21 mouse cellular contexts compared by ENCODE assay signal in the genomic region with DNA sequence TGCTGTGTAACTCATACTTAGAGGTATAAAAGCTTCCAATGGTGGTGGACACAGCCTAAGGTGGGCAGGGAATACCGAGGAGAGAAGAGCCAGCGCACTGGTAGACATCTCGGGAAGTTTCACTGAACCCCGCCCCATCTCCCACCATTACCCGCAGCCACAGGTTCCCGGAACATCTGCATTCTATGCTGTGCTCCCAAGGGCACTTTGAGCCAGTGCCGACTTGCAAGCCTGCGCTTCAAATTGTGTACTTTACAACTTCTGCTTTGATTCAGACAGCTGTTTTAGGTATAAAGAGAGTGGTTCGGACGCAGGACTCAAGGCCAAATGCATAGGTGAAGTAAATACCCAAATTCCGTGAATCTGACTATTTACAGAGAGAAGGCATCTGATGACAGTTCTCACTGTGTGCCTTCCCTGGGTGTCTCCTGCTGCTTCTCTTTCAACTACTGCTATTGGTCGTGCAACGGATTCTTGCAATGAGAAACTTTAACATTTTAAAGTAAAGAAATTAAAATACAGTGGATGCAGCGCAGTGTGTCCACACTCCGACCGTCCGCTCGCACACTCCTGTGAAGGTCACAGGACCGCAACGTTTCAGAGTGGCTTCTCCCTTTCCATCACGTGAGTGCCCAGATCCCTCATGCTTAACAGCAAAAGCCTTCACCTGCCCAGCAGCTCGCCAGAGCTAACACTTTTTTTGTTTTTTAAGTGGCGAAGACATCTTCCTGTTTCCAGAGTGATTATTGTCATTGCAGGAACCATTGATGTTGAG.
DNase-seq lines count a peak whose midpoint lies in the region; ATAC-seq lines count a peak whose summit lies in the region.
"Had no signal": no experiment of that assay in that cellular context is flagged by ENCODE, and none has a peak within 500 bp of the region (broad histone marks: within the 10 kb centered on the region; RNA-seq: fewer than 3 reads in every experiment).

No protein-coding gene starts in this region.

- no peak overlapping the region for H3K4me2 ChIP-seq in forebrain, embryonic 14.5 days (ENCODE audit: low read length)
- no peak overlapping the region for H3K4me2 ChIP-seq in intestine, embryonic 14.5 days (ENCODE audit: low read length)
- no peak overlapping the region for H3K4me2 ChIP-seq in intestine, embryonic 16.5 days (ENCODE audit: low read depth, low read length)
- H3K4me2 ChIP-seq in embryonic facial prominence, embryonic 15.5 days (replicated peaks) = no peak overlapping the region
- H3K4me2 ChIP-seq: embryonic facial prominence, embryonic 13.5 days; heart, embryonic 12.5 days; hindbrain, embryonic 15.5 days had no signal

- no peaks in the 10 kb centered on the region for H3K36me3 ChIP-seq in forebrain, embryonic 14.5 days (ENCODE audit: control insufficient read depth, insufficient read depth, low read length)
- no peaks in the 10 kb centered on the region for H3K36me3 ChIP-seq in forebrain, embryonic 10.5 days (replicated peaks)
- H3K36me3 ChIP-seq in intestine, embryonic 14.5 days (ENCODE audit: control insufficient read depth, insufficient read depth, low read length) = no peaks in the 10 kb centered on the region
- H3K36me3 ChIP-seq in intestine, embryonic 16.5 days (ENCODE audit: control insufficient read depth, insufficient read depth, low read length) = no peaks in the 10 kb centered on the region
- H3K36me3 ChIP-seq in embryonic facial prominence, embryonic 15.5 days = no peaks in the 10 kb centered on the region
- H3K36me3 ChIP-seq: embryonic facial prominence, embryonic 13.5 days; G1E; heart, embryonic 12.5 days; hindbrain, embryonic 15.5 days had no signal

- no peaks in the 10 kb centered on the region for H3K9me3 ChIP-seq in forebrain, embryonic 14.5 days (replicated peaks; ENCODE audit: control insufficient read depth, low read length)
- 0 out of 2 replicates have a peak, but pooled peaks cover 3% of the 10 kb centered on the region for H3K9me3 ChIP-seq in forebrain, embryonic 10.5 days
- H3K9me3 ChIP-seq in intestine, embryonic 14.5 days (ENCODE audit: control insufficient read depth, low read length) = no peaks in the 10 kb centered on the region
- no peaks in the 10 kb centered on the region for H3K9me3 ChIP-seq in intestine, embryonic 16.5 days (ENCODE audit: control insufficient read depth, low read length)
- H3K9me3 ChIP-seq in embryonic facial prominence, embryonic 15.5 days (replicated peaks) = no peaks in the 10 kb centered on the region
- H3K9me3 ChIP-seq: embryonic facial prominence, embryonic 13.5 days; heart, embryonic 12.5 days; hindbrain, embryonic 15.5 days had no signal

- peak overlapping the region; percentile 5; the same call in 1 of the 2 replicates for H3K27ac ChIP-seq in forebrain, embryonic 14.5 days (ENCODE audit: low read depth, low read length)
- no peak overlapping the region for H3K27ac ChIP-seq in forebrain, embryonic 10.5 days
- H3K27ac ChIP-seq in intestine, embryonic 14.5 days (ENCODE audit: low read depth) = no peak overlapping the region
- H3K27ac ChIP-seq in intestine, embryonic 16.5 days (ENCODE audit: low read length) = no peak overlapping the region
- 0 out of 2 replicates have a peak overlapping the region, but pooled peaks have one; percentile 36 for H3K27ac ChIP-seq in embryonic facial prominence, embryonic 15.5 days (replicated peaks)
- H3K27ac ChIP-seq: embryonic facial prominence, embryonic 13.5 days; hindbrain, embryonic 15.5 days had no signal

- no peak overlapping the region for H3K9ac ChIP-seq in forebrain, embryonic 14.5 days (ENCODE audit: low read length)
- H3K9ac ChIP-seq in intestine, embryonic 14.5 days (ENCODE audit: low read length) = no peak overlapping the region
- no peak overlapping the region for H3K9ac ChIP-seq in intestine, embryonic 16.5 days (ENCODE audit: low read depth, low read length)
- no peak overlapping the region for H3K9ac ChIP-seq in embryonic facial prominence, embryonic 15.5 days
- H3K9ac ChIP-seq: embryonic facial prominence, embryonic 13.5 days; heart, embryonic 12.5 days; hindbrain, embryonic 15.5 days had no signal

- ATAC-seq in forebrain, embryonic 14.5 days = no peak
- no peak for ATAC-seq in intestine, embryonic 14.5 days (replicated peaks; ENCODE audit: low FRiP score, low TSS enrichment, low read depth)
- no peak for ATAC-seq in intestine, embryonic 16.5 days
- no peak for ATAC-seq in embryonic facial prominence, embryonic 15.5 days (ENCODE audit: insufficient number of reproducible peaks, low FRiP score, low TSS enrichment, low read depth)
- ATAC-seq in frontal cortex, adult (ENCODE audit: low TSS enrichment) = no peak
- ATAC-seq: activated CD4-positive, CD25-positive, alpha-beta regulatory T cell, adult 4 months had no signal

- H3K27me3 ChIP-seq in forebrain, embryonic 14.5 days (replicated peaks; ENCODE audit: control insufficient read depth, insufficient read depth, low read length) = no peaks in the 10 kb centered on the region
- H3K27me3 ChIP-seq in forebrain, embryonic 10.5 days (ENCODE audit: poor library complexity, severe bottlenecking) = no peaks in the 10 kb centered on the region
- no peaks in the 10 kb centered on the region for H3K27me3 ChIP-seq in intestine, embryonic 14.5 days (replicated peaks; ENCODE audit: control insufficient read depth, insufficient read depth, low read length)
- H3K27me3 ChIP-seq in intestine, embryonic 16.5 days (replicated peaks; ENCODE audit: control insufficient read depth, insufficient read depth, low read length) = no peaks in the 10 kb centered on the region
- no peaks in the 10 kb centered on the region for H3K27me3 ChIP-seq in embryonic facial prominence, embryonic 15.5 days
- H3K27me3 ChIP-seq: CH12.LX; embryonic facial prominence, embryonic 13.5 days; heart, embryonic 12.5 days; hindbrain, embryonic 15.5 days had no signal

- no peaks in the 10 kb centered on the region; the same call in 1 of the 2 replicates for H3K4me1 ChIP-seq in forebrain, embryonic 14.5 days (ENCODE audit: control insufficient read depth, insufficient read depth, low read length)
- H3K4me1 ChIP-seq in forebrain, embryonic 10.5 days = 0 out of 2 replicates have a peak, but pooled peaks cover 4% of the 10 kb centered on the region
- no peaks in the 10 kb centered on the region for H3K4me1 ChIP-seq in intestine, embryonic 14.5 days (replicated peaks; ENCODE audit: control insufficient read depth, insufficient read depth, low read length)
- H3K4me1 ChIP-seq in intestine, embryonic 16.5 days (ENCODE audit: control insufficient read depth, insufficient read depth, low read length) = no peaks in the 10 kb centered on the region
- peaks cover 7% of the 10 kb centered on the region; the same call in 1 of the 2 replicates for H3K4me1 ChIP-seq in embryonic facial prominence, embryonic 15.5 days
- H3K4me1 ChIP-seq: heart, embryonic 12.5 days; hindbrain, embryonic 15.5 days had no signal

- DNase-seq in forebrain, embryonic 14.5 days (ENCODE audit: low spot score) = no peak
- DNase-seq in forebrain, embryonic 10.5 days (ENCODE audit: extremely low spot score, low spot score) = no peak
- peak; percentile 16 for DNase-seq in intestine, embryonic 14.5 days (ENCODE audit: low spot score)
- peak; percentile 64 for DNase-seq in ES-CJ7 (ENCODE audit: low read depth, low spot score)
- DNase-seq: adrenal gland, postnatal 14 days; cerebellum, adult 11-12 months; cerebellum, adult 9-10 months; cerebellum, postnatal 25 days; gastrocnemius, postnatal 36 days; heart, adult 18-20 months; kidney, adult 11 months had no signal

- WGBS in forebrain, embryonic 14.5 days = 82% methylated on average over 23 of the region's 23 CpGs
- WGBS in forebrain, embryonic 10.5 days = 86% methylated on average over 23 of the region's 23 CpGs
- WGBS in intestine, embryonic 14.5 days = 78% methylated on average over 23 of the region's 23 CpGs
- 82% methylated on average over 23 of the region's 23 CpGs for WGBS in intestine, embryonic 16.5 days
- 58% methylated on average over 23 of the region's 23 CpGs for WGBS in embryonic facial prominence, embryonic 15.5 days

- no peak overlapping the region for H3K4me3 ChIP-seq in forebrain, embryonic 14.5 days (ENCODE audit: low read depth, low read length)
- H3K4me3 ChIP-seq in forebrain, embryonic 10.5 days = no peak overlapping the region
- no peak overlapping the region for H3K4me3 ChIP-seq in intestine, embryonic 14.5 days (ENCODE audit: low read depth, low read length)
- no peak overlapping the region for H3K4me3 ChIP-seq in intestine, embryonic 16.5 days (ENCODE audit: low read length)
- H3K4me3 ChIP-seq in embryonic facial prominence, embryonic 15.5 days (replicated peaks) = no peak overlapping the region
- H3K4me3 ChIP-seq: embryonic facial prominence, embryonic 13.5 days; erythroblast, embryonic 14.5 days; heart, embryonic 12.5 days; hindbrain, embryonic 15.5 days had no signal

Comparison
In these comparisons a context has a peak if more than half of its experiments do, and no peak if none do; other contexts are left out.
1. H3K27ac ChIP-seq: peak in forebrain, embryonic 14.5 days (single experiment) and embryonic facial prominence, embryonic 15.5 days (single experiment); none in forebrain, embryonic 10.5 days (single experiment), intestine, embryonic 14.5 days (single experiment) and intestine, embryonic 16.5 days (single experiment).
2. DNase-seq: peak in intestine, embryonic 14.5 days (single experiment) and ES-CJ7 (single experiment); none in forebrain, embryonic 14.5 days (single experiment) and forebrain, embryonic 10.5 days (single experiment).